Mouse (Mus musculus) limb, embryonic 12.5 days (tissue): ENCODE measurements around the gene Rhbdd1. TPM values are rescaled to one million over a fixed set of nuclear protein-coding genes. Genes with fewer than 3 reads are reported as not detected.

Experiments
- ATAC-seq: fragments of 200-750 bp; cut with Nextera tagmentation; 2 replicates; pipeline ENCODE4 v1.8.0; 2017; ENCODE audit warnings: low read depth, moderate TSS enrichment; ENCODE audit not compliant: insufficient number of reproducible peaks, insufficient read depth, low FRiP score, low TSS enrichment
- H3K27ac ChIP-seq: fragments of 300-500 bp; sonication (generic); 2 replicates; pipeline ENCODE4 v1.5.1; 2016; ENCODE audit warnings: mild to moderate bottlenecking, moderate library complexity
- H3K27me3 ChIP-seq: fragments of 300-500 bp; sonication (generic); 2 replicates; pipeline ENCODE4 v1.6.1; 2016; ENCODE audit warnings: mild to moderate bottlenecking, moderate library complexity
- H3K36me3 ChIP-seq: fragments of 300-500 bp; sonication (generic); 2 replicates; pipeline ENCODE4 v1.6.1; 2016; ENCODE audit warnings: mild to moderate bottlenecking, moderate library complexity
- H3K4me1 ChIP-seq: fragments of 300-500 bp; sonication (generic); replicated peaks from 2 replicates; pipeline ENCODE4 v1.6.1; 2016
- H3K4me2 ChIP-seq: fragments of 300-500 bp; sonication (generic); 2 replicates; pipeline ENCODE4 v1.6.1; 2016; ENCODE audit warnings: mild to moderate bottlenecking, moderate library complexity
- H3K4me3 ChIP-seq: fragments of 300-500 bp; sonication (generic); replicated peaks from 2 replicates; pipeline ENCODE4 v1.5.1; 2016; ENCODE audit warnings: mild to moderate bottlenecking
- H3K9ac ChIP-seq: fragments of 300-500 bp; sonication (generic); replicated peaks from 2 replicates; pipeline ENCODE4 v1.6.1; 2016; ENCODE audit warnings: mild to moderate bottlenecking, moderate library complexity
- H3K9me3 ChIP-seq: fragments of 300-500 bp; sonication (generic); 2 replicates; pipeline ENCODE4 v1.6.1; 2016; ENCODE audit warnings: mild to moderate bottlenecking, moderate library complexity
- WGBS: fragments of 180-500 bp; shearing (Covaris S2); methylation state at CpG from one replicate; pipeline ENCODE4 v1.1.7; 2016; 5-methylcytosine and 5-hydroxymethylcytosine counted together
- polyA plus RNA-seq: library from polyadenylated mRNA; unstranded; fragments of >200 nt; fragmentation: Nextera tagmentation; extraction: Ambion mirVana; gene quantifications from 2 replicates; pipeline ENCODE4 v1.2.1, GENCODE M21; 2016

The Rhbdd1 gene
- polyA plus RNA-seq = 7.7 and 8.4 TPM in 2 replicates

GRCm38 (mm10) chr1:82316111-82316745 is at the start of gene Rhbdd1:
TSS of gene Rhbdd1 (plus strand) at chr1:82316452.
- no peaks in the 10 kb centered on the region for H3K36me3 ChIP-seq
- 5% methylated on average over 47 of the region's 47 CpGs for WGBS

GRCm38 (mm10) chr1:82267547-82267946 is 48.7 kb upstream of the Rhbdd1 start:
- Histone ChIP-seq H3K36me3 (peaks cover 14% of the 10 kb centered on the region; the same call in 1 of the 2 replicates), H3K4me3 (no peak overlapping the region), H3K4me2 (no peak overlapping the region), H3K27ac (no peak overlapping the region), H3K9ac (no peak overlapping the region), H3K4me1 (peaks cover 11% of the 10 kb centered on the region), H3K9me3 (no peaks in the 10 kb centered on the region), H3K27me3 (no peaks in the 10 kb centered on the region)
- WGBS = 57% methylated on average over 4 of the region's 4 CpGs
- no peak for ATAC-seq

More at GRCm38 (mm10) chr1:82316111-82316745, at the start of gene Rhbdd1:
- Histone ChIP-seq H3K9me3 (no peaks in the 10 kb centered on the region), H3K4me1 (peaks cover 11% of the 10 kb centered on the region; the same call in 1 of the 2 replicates), H3K4me3 (peak within 1 kb of the TSS; percentile 84), H3K4me2 (peak within 1 kb of the TSS; percentile 73), H3K27ac (peak within 1 kb of the TSS; percentile 98), H3K27me3 (no peaks in the 10 kb centered on the region), H3K9ac (peak within 1 kb of the TSS; percentile 88)
- peak; percentile 96 for ATAC-seq

- no peak overlapping the region for H3K4me2 ChIP-seq
- no peaks in the 10 kb centered on the region for H3K27me3 ChIP-seq
- no peak overlapping the region for H3K27ac ChIP-seq
- no peaks in the 10 kb centered on the region for H3K9me3 ChIP-seq
- H3K4me3 ChIP-seq = no peak overlapping the region
- WGBS = 70% methylated on average over 5 of the region's 5 CpGs
- H3K9ac ChIP-seq = no peak overlapping the region
- peaks cover 35% of the 10 kb centered on the region for H3K4me1 ChIP-seq
- ATAC-seq = no peak
- H3K36me3 ChIP-seq = peaks cover 15% of the 10 kb centered on the region
Measured at GRCm38 (mm10) chr1:82272231-82272630, 44.0 kb upstream of the Rhbdd1 start.

- 45% methylated on average over 6 of the region's 6 CpGs for WGBS
- Histone ChIP-seq H3K9me3 (no peaks in the 10 kb centered on the region), H3K36me3 (peaks cover 28% of the 10 kb centered on the region), H3K4me3 (no peak overlapping the region), H3K4me2 (no peak overlapping the region), H3K9ac (no peak overlapping the region), H3K27me3 (no peaks in the 10 kb centered on the region), H3K4me1 (peaks cover 35% of the 10 kb centered on the region), H3K27ac (peak overlapping the region; percentile 36; the same call in 1 of the 2 replicates)
- ATAC-seq = no peak
Measured at GRCm38 (mm10) chr1:82273529-82273928, 42.7 kb upstream of the Rhbdd1 start.

- Histone ChIP-seq H3K4me3 (no peak overlapping the region), H3K4me2 (no peak overlapping the region), H3K36me3 (peaks cover 37% of the 10 kb centered on the region), H3K27me3 (no peaks in the 10 kb centered on the region), H3K27ac (peak overlapping the region; percentile 20; the same call in 1 of the 2 replicates), H3K4me1 (peaks cover 33% of the 10 kb centered on the region), H3K9me3 (no peaks in the 10 kb centered on the region), H3K9ac (no peak overlapping the region)
- ATAC-seq = no peak
- 5% methylated on average over 1 of the region's 1 CpGs for WGBS
Measured at GRCm38 (mm10) chr1:82274361-82274760, 41.9 kb upstream of the Rhbdd1 start.

GRCm38 (mm10) chr1:82279768-82280167 is 36.5 kb upstream of the Rhbdd1 start:
- Histone ChIP-seq H3K27me3 (no peaks in the 10 kb centered on the region), H3K36me3 (peaks cover 33% of the 10 kb centered on the region), H3K27ac (no peak overlapping the region), H3K9ac (no peak overlapping the region), H3K4me3 (no peak overlapping the region), H3K4me2 (no peak overlapping the region), H3K4me1 (peaks cover 20% of the 10 kb centered on the region), H3K9me3 (no peaks in the 10 kb centered on the region)
- WGBS = 90% methylated on average over 1 of the region's 1 CpGs
- no peak for ATAC-seq

GRCm38 (mm10) chr1:82281823-82282222 is 34.4 kb upstream of the Rhbdd1 start:
- no peaks in the 10 kb centered on the region for H3K9me3 ChIP-seq
- ATAC-seq = no peak
- H3K36me3 ChIP-seq = peaks cover 27% of the 10 kb centered on the region
- no peak overlapping the region for H3K27ac ChIP-seq
- no peak overlapping the region for H3K4me3 ChIP-seq
- 73% methylated on average over 6 of the region's 6 CpGs for WGBS
- peaks cover 26% of the 10 kb centered on the region for H3K4me1 ChIP-seq
- H3K27me3 ChIP-seq = no peaks in the 10 kb centered on the region
- no peak overlapping the region for H3K9ac ChIP-seq
- no peak overlapping the region for H3K4me2 ChIP-seq

GRCm38 (mm10) chr1:82282992-82283611 is 33.1 kb upstream of the Rhbdd1 start:
- Histone ChIP-seq H3K9ac (peak overlapping the region; percentile 75), H3K36me3 (peaks cover 26% of the 10 kb centered on the region), H3K4me3 (peak overlapping the region; percentile 72), H3K27me3 (0 out of 2 replicates have a peak, but pooled peaks cover 5% of the 10 kb centered on the region), H3K27ac (peak overlapping the region; percentile 95), H3K9me3 (no peaks in the 10 kb centered on the region; the same call in 1 of the 2 replicates), H3K4me2 (peak overlapping the region; percentile 85), H3K4me1 (peaks cover 39% of the 10 kb centered on the region)
- ATAC-seq = peak; percentile 96
- WGBS = 3% methylated on average over 35 of the region's 35 CpGs

GRCm38 (mm10) chr1:82283901-82284301 is 32.4 kb upstream of the Rhbdd1 start:
- H3K9me3 ChIP-seq = no peaks in the 10 kb centered on the region; the same call in 1 of the 2 replicates
- peaks cover 47% of the 10 kb centered on the region for H3K4me1 ChIP-seq
- peak overlapping the region; percentile 75 for H3K9ac ChIP-seq
- WGBS = 11% methylated on average over 1 of the region's 1 CpGs
- peak overlapping the region; percentile 95 for H3K27ac ChIP-seq
- no peak for ATAC-seq
- H3K4me2 ChIP-seq = peak overlapping the region; percentile 85
- H3K4me3 ChIP-seq = peak overlapping the region; percentile 72
- H3K27me3 ChIP-seq = 0 out of 2 replicates have a peak, but pooled peaks cover 6% of the 10 kb centered on the region
- peaks cover 26% of the 10 kb centered on the region for H3K36me3 ChIP-seq

- no peaks in the 10 kb centered on the region; the same call in 1 of the 2 replicates for H3K9me3 ChIP-seq
- H3K27me3 ChIP-seq = 0 out of 2 replicates have a peak, but pooled peaks cover 6% of the 10 kb centered on the region
- H3K4me1 ChIP-seq = peaks cover 52% of the 10 kb centered on the region
- ATAC-seq = no peak
- WGBS = 28% methylated on average over 4 of the region's 4 CpGs
- peak overlapping the region; percentile 85 for H3K4me2 ChIP-seq
- H3K36me3 ChIP-seq = peaks cover 26% of the 10 kb centered on the region
- peak overlapping the region; percentile 72 for H3K4me3 ChIP-seq
- H3K9ac ChIP-seq = peak overlapping the region; percentile 75
- peak overlapping the region; percentile 95 for H3K27ac ChIP-seq
Measured at GRCm38 (mm10) chr1:82284403-82284802, 31.8 kb upstream of the Rhbdd1 start.

- WGBS = 27% methylated on average over 5 of the region's 5 CpGs
- no peak for ATAC-seq
- 0 out of 2 replicates have a peak, but pooled peaks cover 6% of the 10 kb centered on the region for H3K27me3 ChIP-seq
- H3K9ac ChIP-seq = peak overlapping the region; percentile 57
- H3K4me1 ChIP-seq = peaks cover 57% of the 10 kb centered on the region
- peak overlapping the region; percentile 72 for H3K4me3 ChIP-seq
- H3K27ac ChIP-seq = peak overlapping the region; percentile 62
- H3K36me3 ChIP-seq = peaks cover 25% of the 10 kb centered on the region
- H3K9me3 ChIP-seq = no peaks in the 10 kb centered on the region; the same call in 1 of the 2 replicates
- H3K4me2 ChIP-seq = peak overlapping the region; percentile 85
Measured at GRCm38 (mm10) chr1:82285461-82286189, 30.6 kb upstream of the Rhbdd1 start.
